Mouse (Mus musculus) regulatory T cell (primary cell): ENCODE measurements around the gene Cul9.

Experiments
- in situ Hi-C: fragments of 300-600 bp; cut with MboI, MseI; formaldehyde crosslinking; loops from one replicate; pipeline ENCODE4 v1.15.1; 2025; ENCODE audit warnings: high pct_unique_total_duplicates

Cul9 gene

GRCm38 (mm10) chr17:46553926-46554325, 7.7 kb upstream of the Cul9 start:
- in situ Hi-C loops, result no loop called here

GRCm38 (mm10) chr17:46553469-46553868, 7.3 kb upstream of the Cul9 start:
- in situ Hi-C loops, result no loop called here

GRCm38 (mm10) chr17:46552841-46553423, 6.7 kb upstream of the Cul9 start:
- in situ Hi-C loops, result no loop called here

GRCm38 (mm10) chr17:46552151-46552550, 6.0 kb upstream of the Cul9 start:
- in situ Hi-C loops, result no loop called here

- in situ Hi-C loops, result no loop called here
These were observed 5.2 kb upstream of the Cul9 start for GRCm38 (mm10) chr17:46551369-46551768.

- in situ Hi-C loops, result no loop called here
These were observed 4.7 kb upstream of the Cul9 start for GRCm38 (mm10) chr17:46550904-46551303.

GRCm38 (mm10) chr17:46549642-46550041, 3.5 kb upstream of the Cul9 start:
- in situ Hi-C loops, result no loop called here

- in situ Hi-C loops, result no loop called here
These were observed 3.0 kb upstream of the Cul9 start for GRCm38 (mm10) chr17:46549193-46549592.

GRCm38 (mm10) chr17:46548741-46549140, 2.6 kb upstream of the Cul9 start:
- in situ Hi-C loops, result no loop called here

GRCm38 (mm10) chr17:46547923-46548322, 1.7 kb upstream of the Cul9 start:
- in situ Hi-C loops, result no loop called here

GRCm38 (mm10) chr17:46546995-46547394, 807 bp upstream of the Cul9 start:
- in situ Hi-C loops, result no loop called here

- in situ Hi-C loops, result no loop called here
These were observed 403 bp upstream of the Cul9 start for GRCm38 (mm10) chr17:46546591-46546990.

- in situ Hi-C loops, result no loop called here
These were observed 2.5 kb downstream of the Cul9 start for GRCm38 (mm10) chr17:46543661-46544060.

- in situ Hi-C loops, result loop anchor here (5.0 kb wide), 1 partner anchor 52 kb away; no protein-coding TSS in a partner anchor
These were observed 20.4 kb downstream of the Cul9 start for GRCm38 (mm10) chr17:46525579-46526307.

- in situ Hi-C loops, result loop anchor here (5.0 kb wide), 1 partner anchor 52 kb away; no protein-coding TSS in a partner anchor
These were observed 21.1 kb downstream of the Cul9 start for GRCm38 (mm10) chr17:46525065-46525464.

GRCm38 (mm10) chr17:46521963-46522668, 24.1 kb downstream of the Cul9 start:
- in situ Hi-C loops, result no loop called here

- in situ Hi-C loops, result no loop called here
These were observed 25.0 kb downstream of the Cul9 start for GRCm38 (mm10) chr17:46521174-46521573.

GRCm38 (mm10) chr17:46520385-46520979, 25.7 kb downstream of the Cul9 start:
- in situ Hi-C loops, result no loop called here

- in situ Hi-C loops, result no loop called here
These were observed 26.2 kb downstream of the Cul9 start for GRCm38 (mm10) chr17:46519971-46520370.

GRCm38 (mm10) chr17:46513329-46513728, 32.9 kb downstream of the Cul9 start:
- in situ Hi-C loops, result loop anchor here (5.0 kb wide), 1 partner anchor 94 kb away; no protein-coding TSS in a partner anchor

GRCm38 (mm10) chr17:46511059-46511710, 35.0 kb downstream of the Cul9 start:
- in situ Hi-C loops, result loop anchor here (5.0 kb wide), 1 partner anchor 96 kb away; no protein-coding TSS in a partner anchor

- in situ Hi-C loops, result no loop called here
These were observed 40.6 kb downstream of the Cul9 start for GRCm38 (mm10) chr17:46505617-46506016.
